Mouse (Mus musculus) neural tube, embryonic 15.5 days (tissue): Measurements from ENCODE around the gene Grn. TPM values are rescaled to one million over a fixed set of nuclear protein-coding genes. Genes with fewer than 3 reads are reported as not detected.

Experiments used
- ATAC-seq: fragments of 200-750 bp; cut with Nextera tagmentation; 2 replicates; pipeline ENCODE4 v1.8.0; 2017; ENCODE audit warnings: mild to moderate bottlenecking, moderate TSS enrichment, moderate library complexity; ENCODE audit not compliant: low FRiP score
- H3K27ac ChIP-seq: fragments of 300-500 bp; sonication (generic); replicated peaks from 2 replicates; pipeline ENCODE4 v1.5.1; 2015; ENCODE audit warnings: mild to moderate bottlenecking, inconsistent platforms
- H3K27me3 ChIP-seq: fragments of 300-500 bp; sonication (generic); replicated peaks from 2 replicates; pipeline ENCODE4 v1.6.1; 2015; ENCODE audit warnings: inconsistent platforms
- H3K36me3 ChIP-seq: fragments of 300-500 bp; sonication (generic); 2 replicates; pipeline ENCODE4 v1.6.1; 2015; ENCODE audit warnings: inconsistent platforms
- H3K4me1 ChIP-seq: fragments of 300-500 bp; sonication (generic); 2 replicates; pipeline ENCODE4 v1.6.1; 2015; ENCODE audit warnings: inconsistent platforms
- H3K4me2 ChIP-seq: fragments of 300-500 bp; sonication (generic); 2 replicates; pipeline ENCODE4 v1.6.1; 2015; ENCODE audit warnings: inconsistent platforms, mild to moderate bottlenecking, moderate library complexity
- H3K4me3 ChIP-seq: fragments of 300-500 bp; sonication (generic); replicated peaks from 2 replicates; pipeline ENCODE4 v1.5.1; 2015; ENCODE audit warnings: mild to moderate bottlenecking, inconsistent platforms
- H3K9ac ChIP-seq: fragments of 300-500 bp; sonication (generic); replicated peaks from 2 replicates; pipeline ENCODE4 v1.6.1; 2015; ENCODE audit warnings: mild to moderate bottlenecking, inconsistent platforms
- H3K9me3 ChIP-seq: fragments of 300-500 bp; sonication (generic); replicated peaks from 2 replicates; pipeline ENCODE4 v1.6.1; 2016; ENCODE audit warnings: inconsistent platforms
- WGBS: fragments of 180-500 bp; shearing (Covaris S2); methylation state at CpG from one replicate; pipeline ENCODE4 v1.1.7; 2015; ENCODE audit warnings: mixed read lengths; 5-methylcytosine and 5-hydroxymethylcytosine counted together
- polyA plus RNA-seq: library from polyadenylated mRNA; unstranded; fragments of >200 nt; fragmentation: Nextera tagmentation; extraction: Ambion mirVana; gene quantifications from 2 replicates; pipeline ENCODE4 v1.2.1, GENCODE M21; 2015

Gene Grn
- polyA plus RNA-seq, 1 experiment from 2014 or later, result 92.1 TPM

DNA sequence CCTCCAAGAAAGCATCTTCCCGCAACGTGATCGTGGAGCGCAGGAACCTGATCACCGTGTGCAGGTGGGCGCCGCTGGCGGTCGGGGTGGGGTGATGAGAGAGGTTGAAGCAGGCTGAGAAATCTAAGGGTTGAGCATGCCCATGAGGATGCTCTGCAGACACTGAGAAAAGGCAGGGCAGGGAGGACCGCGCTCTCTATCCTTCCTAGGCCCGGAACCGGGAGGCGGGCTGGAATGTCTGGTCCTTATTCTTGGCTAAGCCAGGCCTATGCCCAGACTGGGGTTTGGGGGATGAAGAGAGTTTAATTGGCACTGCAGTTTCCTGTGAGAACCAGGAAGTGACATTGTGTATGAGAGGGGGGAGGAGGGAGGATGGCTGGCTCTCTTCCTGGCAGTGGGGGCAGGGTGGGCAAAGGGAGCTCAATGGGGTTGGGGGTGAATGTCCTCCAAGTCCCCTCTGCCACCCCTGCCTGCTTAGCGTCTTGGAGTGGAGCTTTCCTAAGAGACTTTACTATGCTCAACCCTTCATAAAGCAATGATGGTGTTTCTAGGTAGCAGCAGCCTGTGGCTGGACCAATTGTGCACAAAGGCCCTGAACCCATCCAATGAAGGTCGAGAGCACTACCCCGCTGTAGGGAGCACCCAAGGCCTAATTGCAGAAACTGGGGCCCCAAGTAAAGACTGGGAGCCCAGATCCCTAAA, 36.2 kb upstream of the Grn start:
- peak overlapping the region; percentile 81 for H3K4me3 ChIP-seq
- H3K27ac ChIP-seq, result peak overlapping the region; percentile 98
- peak overlapping the region; percentile 93 for H3K9ac ChIP-seq
- no peaks in the 10 kb centered on the region for H3K9me3 ChIP-seq
- peak overlapping the region; percentile 92 for H3K4me2 ChIP-seq
- H3K4me1 ChIP-seq, result peaks cover 60% of the 10 kb centered on the region
- ATAC-seq, result peak; percentile 82
- H3K36me3 ChIP-seq, result peaks cover 6% of the 10 kb centered on the region; the same call in 1 of the 2 replicates
- 5% methylated on average over 16 of the region's 17 CpGs for WGBS
- no peaks in the 10 kb centered on the region for H3K27me3 ChIP-seq

DNA sequence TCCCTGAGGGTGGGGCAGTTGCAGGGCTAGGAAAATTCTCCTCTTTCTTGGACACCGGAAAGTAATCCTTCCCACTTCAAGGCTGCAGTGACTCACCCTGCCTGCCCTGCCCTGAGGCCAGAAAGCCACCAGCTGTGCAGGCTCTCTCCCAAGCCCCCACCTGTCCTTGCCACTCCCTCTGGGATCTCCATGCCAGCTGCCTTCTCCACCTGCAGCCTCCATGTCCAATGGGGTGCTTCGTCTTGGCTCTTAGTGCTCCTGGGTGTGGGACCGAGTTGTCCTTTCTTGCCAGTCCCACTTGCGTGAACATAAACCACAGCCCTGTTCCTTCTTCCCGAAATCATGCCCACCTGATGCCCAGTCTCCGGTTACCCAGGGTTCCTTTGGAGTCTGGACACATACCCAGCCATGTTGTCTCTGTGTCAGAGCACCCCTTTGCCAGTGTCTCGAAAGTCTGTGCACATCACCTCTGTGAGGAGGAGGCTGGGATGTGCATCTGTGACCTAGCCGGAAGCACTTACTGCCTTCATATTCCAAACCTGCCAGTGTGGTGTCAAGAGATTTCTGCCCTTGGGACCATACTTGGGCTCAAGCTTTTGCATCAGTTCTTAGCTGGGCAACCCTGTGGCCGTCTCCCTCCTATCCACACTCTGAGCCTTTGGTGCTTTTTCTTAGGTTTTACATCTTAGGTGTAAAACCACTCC, 35.5 kb upstream of the Grn start:
- Histone ChIP-seq H3K4me3 (peak overlapping the region; percentile 81), H3K27ac (peak overlapping the region; percentile 98), H3K9me3 (no peaks in the 10 kb centered on the region), H3K9ac (peak overlapping the region; percentile 93), H3K36me3 (peaks cover 8% of the 10 kb centered on the region; the same call in 1 of the 2 replicates), H3K4me2 (peak overlapping the region; percentile 92), H3K27me3 (0 out of 2 replicates have a peak, but pooled peaks cover 2% of the 10 kb centered on the region), H3K4me1 (peaks cover 66% of the 10 kb centered on the region)
- 47% methylated on average over 9 of the region's 9 CpGs for WGBS
- ATAC-seq, result no peak

DNA sequence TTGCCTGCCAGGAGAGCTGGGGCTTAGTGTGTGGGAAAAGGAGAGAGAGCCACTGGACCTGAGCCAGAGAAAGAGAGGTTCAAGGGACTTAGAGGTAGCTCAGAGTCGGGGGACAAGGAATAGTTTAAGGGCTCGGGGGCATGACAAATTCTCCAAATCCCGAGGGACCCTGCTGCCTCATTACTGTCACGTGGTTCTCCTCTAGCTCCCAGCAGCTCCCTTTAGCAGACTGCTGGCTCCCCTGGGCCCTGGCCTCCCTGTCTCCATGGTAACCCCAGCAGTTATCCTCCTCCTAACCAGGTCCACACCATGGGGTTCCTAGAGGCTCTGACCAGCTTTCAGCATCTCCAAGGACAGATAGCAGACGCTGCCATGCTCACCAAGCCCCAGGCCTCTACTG, 34.9 kb upstream of the Grn start:
- Histone ChIP-seq H3K27me3 (0 out of 2 replicates have a peak, but pooled peaks cover 4% of the 10 kb centered on the region), H3K4me1 (peaks cover 71% of the 10 kb centered on the region), H3K27ac (peak overlapping the region; percentile 98), H3K9me3 (no peaks in the 10 kb centered on the region), H3K4me2 (peak overlapping the region; percentile 92), H3K4me3 (peak overlapping the region; percentile 81), H3K9ac (peak overlapping the region; percentile 93), H3K36me3 (peaks cover 13% of the 10 kb centered on the region; the same call in 1 of the 2 replicates)
- 4% methylated on average over 5 of the region's 5 CpGs for WGBS
- no peak for ATAC-seq

DNA sequence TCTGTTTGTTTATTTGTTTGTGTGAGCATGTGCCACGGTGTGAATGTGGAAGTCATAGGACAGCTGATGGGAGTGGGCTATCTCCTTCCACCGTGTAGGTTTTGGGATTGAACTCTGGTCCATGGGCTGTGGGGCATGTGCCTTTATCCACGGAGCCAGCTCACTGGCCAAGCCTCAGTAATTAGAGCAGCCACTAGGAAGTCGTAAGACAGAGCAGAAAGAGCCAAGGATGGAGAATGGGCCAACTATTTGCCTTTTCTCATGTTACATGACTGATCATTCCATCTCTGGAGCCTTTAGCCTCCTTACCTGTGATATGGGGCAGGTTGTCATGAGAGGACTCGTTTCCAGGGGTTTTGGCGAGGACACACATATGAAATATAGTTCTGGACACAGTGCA, 33.9 kb upstream of the Grn start:
- H3K9me3 ChIP-seq, result no peaks in the 10 kb centered on the region
- peaks cover 71% of the 10 kb centered on the region for H3K4me1 ChIP-seq
- 0 out of 2 replicates have a peak, but pooled peaks cover 4% of the 10 kb centered on the region for H3K27me3 ChIP-seq
- H3K4me3 ChIP-seq, result peak overlapping the region; percentile 81
- WGBS, result 42% methylated on average over 6 of the region's 6 CpGs
- peak overlapping the region; percentile 93 for H3K9ac ChIP-seq
- H3K4me2 ChIP-seq, result peak overlapping the region; percentile 92
- H3K27ac ChIP-seq, result peak overlapping the region; percentile 98
- ATAC-seq, result no peak
- H3K36me3 ChIP-seq, result peaks cover 23% of the 10 kb centered on the region

DNA sequence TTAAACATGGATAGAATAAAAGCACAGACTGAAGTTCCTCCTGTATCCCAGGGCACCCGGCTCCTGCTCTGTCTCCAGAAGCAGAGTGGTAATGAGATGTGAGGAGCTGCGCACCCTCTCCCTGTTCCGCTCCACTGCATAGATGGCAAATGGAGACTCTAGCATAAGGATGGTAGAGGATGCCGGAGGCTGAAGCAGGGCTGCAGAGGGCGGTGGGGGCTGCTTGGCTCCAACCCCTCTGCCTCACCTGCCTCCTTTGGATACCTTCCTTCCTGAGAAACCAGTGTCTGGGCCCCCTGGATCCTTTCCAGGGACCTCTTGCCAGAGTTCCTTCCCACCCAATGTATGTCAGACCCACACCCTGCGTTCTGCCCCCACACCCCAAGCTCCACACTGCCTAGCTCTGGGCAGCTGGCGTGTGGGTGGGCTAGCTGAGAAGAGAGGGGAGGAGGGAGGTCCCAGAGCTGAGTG, 33.4 kb upstream of the Grn start:
- Histone ChIP-seq H3K4me3 (peak overlapping the region; percentile 81), H3K4me2 (peak overlapping the region; percentile 92), H3K27me3 (0 out of 2 replicates have a peak, but pooled peaks cover 4% of the 10 kb centered on the region), H3K27ac (peak overlapping the region; percentile 98), H3K9ac (peak overlapping the region; percentile 93), H3K9me3 (no peaks in the 10 kb centered on the region), H3K4me1 (peaks cover 71% of the 10 kb centered on the region), H3K36me3 (peaks cover 27% of the 10 kb centered on the region)
- WGBS, result 56% methylated on average over 7 of the region's 7 CpGs
- ATAC-seq, result no peak

DNA sequence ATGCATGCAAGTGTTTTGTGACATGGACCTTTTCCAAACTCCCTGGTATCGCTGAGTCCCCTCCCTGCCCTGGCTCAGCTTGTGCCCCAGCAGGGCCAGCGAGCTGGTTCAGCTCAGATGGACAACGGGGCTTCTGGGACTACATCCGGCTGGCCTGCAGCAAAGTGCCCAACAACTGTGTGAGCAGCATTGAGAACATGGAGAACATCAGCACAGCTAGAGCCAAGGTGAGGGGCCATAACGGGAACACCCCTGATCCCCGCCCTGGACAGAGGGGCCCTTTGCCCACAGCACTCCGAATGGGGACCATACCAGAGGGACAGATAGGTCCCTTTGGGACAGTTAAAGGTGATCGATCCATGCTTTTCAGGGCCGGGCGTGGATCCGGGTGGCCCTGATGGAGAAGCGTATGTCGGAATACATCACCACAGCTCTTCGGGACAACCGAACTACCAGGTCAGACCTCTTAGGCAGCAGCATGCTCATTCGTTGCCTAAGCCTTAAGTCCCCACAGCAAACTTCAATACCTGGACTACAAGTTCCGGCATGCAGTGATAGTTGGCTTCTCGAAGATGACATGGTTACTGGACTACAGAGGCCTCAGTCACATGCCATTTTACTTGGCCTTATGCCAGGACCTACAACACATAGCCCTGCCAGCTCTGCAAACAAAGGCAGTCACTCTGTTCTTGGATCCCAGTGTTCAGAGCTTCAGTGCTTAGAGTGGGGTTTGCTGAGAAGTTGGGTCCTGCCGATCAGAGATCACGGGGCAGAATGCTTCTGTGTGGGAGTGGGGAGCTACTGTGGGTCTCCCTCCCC, 31.9 kb upstream of the Grn start:
- Histone ChIP-seq H3K9me3 (no peaks in the 10 kb centered on the region), H3K9ac (no peak overlapping the region), H3K27ac (0 out of 2 replicates have a peak overlapping the region, but pooled peaks have one; percentile 6), H3K4me3 (no peak overlapping the region), H3K4me1 (peaks cover 63% of the 10 kb centered on the region), H3K36me3 (peaks cover 42% of the 10 kb centered on the region), H3K4me2 (no peak overlapping the region), H3K27me3 (0 out of 2 replicates have a peak, but pooled peaks cover 4% of the 10 kb centered on the region)
- ATAC-seq, result no peak
- 72% methylated on average over 20 of the region's 20 CpGs for WGBS

DNA sequence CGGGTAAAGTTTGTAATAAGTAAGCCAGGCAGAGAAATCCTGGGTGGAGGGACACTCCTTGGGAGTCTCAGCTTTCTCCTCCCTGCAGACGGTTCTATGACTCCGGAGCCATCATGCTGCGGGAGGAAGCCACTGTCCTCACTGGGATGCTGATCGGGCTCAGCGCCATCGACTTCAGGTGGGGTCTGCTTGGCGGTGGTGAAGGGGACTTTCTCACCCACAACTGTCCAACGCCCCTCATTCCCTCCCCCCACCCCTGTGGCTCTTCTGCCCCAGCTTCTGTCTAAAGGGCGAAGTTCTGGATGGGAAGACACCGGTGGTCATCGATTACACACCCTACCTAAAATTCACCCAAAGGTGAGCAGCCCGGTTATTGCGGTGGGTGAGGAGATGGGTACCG, 31.0 kb upstream of the Grn start:
- WGBS, result 25% methylated on average over 15 of the region's 15 CpGs
- Histone ChIP-seq H3K27ac (no peak overlapping the region), H3K36me3 (peaks cover 51% of the 10 kb centered on the region), H3K4me1 (peaks cover 59% of the 10 kb centered on the region), H3K4me3 (no peak overlapping the region), H3K4me2 (no peak overlapping the region), H3K27me3 (0 out of 2 replicates have a peak, but pooled peaks cover 4% of the 10 kb centered on the region), H3K9me3 (no peaks in the 10 kb centered on the region), H3K9ac (no peak overlapping the region)
- no peak for ATAC-seq

DNA sequence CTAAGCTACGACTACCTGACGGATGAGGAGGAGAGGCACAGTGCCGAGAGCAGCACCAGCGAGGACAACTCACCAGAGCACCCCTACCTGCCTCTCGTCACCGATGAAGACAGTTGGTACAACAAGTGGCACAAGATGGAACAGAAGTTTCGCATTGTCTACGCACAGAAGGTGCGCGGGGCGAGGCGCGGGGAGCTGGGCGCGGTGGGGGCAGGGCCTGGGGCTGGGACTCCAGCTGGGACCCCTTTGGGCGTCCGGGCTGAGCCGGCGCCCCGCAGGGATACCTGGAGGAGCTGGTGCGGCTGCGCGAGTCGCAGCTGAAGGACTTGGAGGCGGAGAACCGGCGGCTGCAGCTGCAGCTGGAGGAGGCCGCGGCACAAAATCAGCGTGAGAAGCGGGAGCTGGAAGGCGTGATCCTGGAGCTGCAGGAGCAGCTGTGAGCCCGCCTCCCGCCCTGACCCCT, 30.5 kb upstream of the Grn start:
- Histone ChIP-seq H3K9ac (0 out of 2 replicates have a peak overlapping the region, but pooled peaks have one; percentile 10), H3K4me3 (0 out of 2 replicates have a peak overlapping the region, but pooled peaks have one; percentile 4), H3K9me3 (no peaks in the 10 kb centered on the region), H3K4me1 (peaks cover 57% of the 10 kb centered on the region), H3K36me3 (peaks cover 57% of the 10 kb centered on the region), H3K27ac (no peak overlapping the region), H3K4me2 (peak overlapping the region; percentile 23; the same call in 1 of the 2 replicates), H3K27me3 (0 out of 2 replicates have a peak, but pooled peaks cover 4% of the 10 kb centered on the region)
- 7% methylated on average over 34 of the region's 34 CpGs for WGBS
- ATAC-seq, result no peak

DNA sequence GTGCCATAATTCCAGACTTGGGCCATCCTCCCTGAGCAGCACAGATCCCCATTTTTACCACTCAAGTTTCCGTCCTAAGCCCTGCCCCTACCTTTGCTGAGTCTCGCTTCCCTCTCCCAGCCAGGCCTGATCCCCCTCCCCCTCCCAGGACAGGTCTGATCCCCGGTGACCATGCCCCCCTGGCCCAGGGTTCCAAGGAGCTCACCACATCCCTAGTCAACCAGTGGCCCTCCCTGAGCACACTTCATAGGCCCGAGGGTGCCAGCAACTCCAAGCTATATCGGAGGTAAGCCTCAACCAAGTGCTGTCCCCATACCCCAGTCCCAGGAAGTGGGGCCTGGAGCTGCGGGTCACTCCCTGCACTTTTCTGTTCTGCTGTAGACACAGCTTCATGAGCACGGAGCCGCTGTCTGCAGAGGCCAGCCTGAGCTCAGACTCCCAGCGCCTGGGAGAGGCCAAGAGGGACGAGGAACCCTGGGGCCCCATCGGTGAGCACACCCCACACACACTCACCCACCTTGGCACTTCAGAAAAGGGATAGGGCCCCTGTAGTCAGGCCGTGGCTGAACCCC, 29.5 kb upstream of the Grn start:
- H3K36me3 ChIP-seq, result peaks cover 57% of the 10 kb centered on the region
- 0 out of 2 replicates have a peak, but pooled peaks cover 4% of the 10 kb centered on the region for H3K27me3 ChIP-seq
- WGBS, result 37% methylated on average over 12 of the region's 12 CpGs
- H3K27ac ChIP-seq, result no peak overlapping the region
- no peak for ATAC-seq
- no peaks in the 10 kb centered on the region for H3K9me3 ChIP-seq
- H3K4me2 ChIP-seq, result no peak overlapping the region
- H3K9ac ChIP-seq, result no peak overlapping the region
- peaks cover 57% of the 10 kb centered on the region for H3K4me1 ChIP-seq
- no peak overlapping the region for H3K4me3 ChIP-seq

DNA sequence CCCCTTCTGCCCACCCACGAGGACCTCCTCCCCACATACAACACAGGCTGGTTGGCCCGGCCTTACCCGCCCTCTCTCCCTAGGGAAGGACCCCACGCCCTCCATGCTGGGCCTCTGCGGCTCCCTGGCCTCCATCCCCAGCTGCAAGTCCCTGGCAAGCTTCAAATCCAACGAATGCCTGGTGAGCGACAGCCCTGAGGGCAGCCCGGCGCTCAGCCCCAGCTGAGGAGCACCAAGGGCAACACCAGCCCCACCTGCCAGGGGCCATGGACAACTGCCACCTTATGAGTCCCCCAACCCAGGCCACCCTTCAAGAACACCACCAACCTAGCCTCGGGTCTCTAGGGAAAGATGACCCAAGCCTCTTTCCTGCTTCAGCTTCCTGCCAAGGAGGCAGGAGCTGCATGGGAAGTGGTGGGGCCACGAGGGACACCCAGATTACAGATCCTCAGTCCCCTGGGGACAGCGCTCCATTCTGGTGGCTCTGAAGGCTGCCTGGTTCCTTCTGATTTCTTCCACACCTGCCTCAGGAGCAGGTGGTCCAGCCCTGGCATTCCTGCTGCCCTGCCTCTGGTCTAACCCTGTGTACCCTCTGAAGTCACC, 28.1 kb upstream of the Grn start:
- H3K27me3 ChIP-seq, result 0 out of 2 replicates have a peak, but pooled peaks cover 4% of the 10 kb centered on the region
- H3K4me2 ChIP-seq, result no peak overlapping the region
- peaks cover 57% of the 10 kb centered on the region for H3K36me3 ChIP-seq
- H3K4me3 ChIP-seq, result no peak overlapping the region
- no peaks in the 10 kb centered on the region for H3K9me3 ChIP-seq
- ATAC-seq, result no peak
- H3K9ac ChIP-seq, result no peak overlapping the region
- H3K27ac ChIP-seq, result no peak overlapping the region
- H3K4me1 ChIP-seq, result peaks cover 56% of the 10 kb centered on the region
- 41% methylated on average over 12 of the region's 12 CpGs for WGBS
